8 mouse cellular contexts compared by ENCODE assay signal in genomic region chr16:23224671-23225068, GRCm38 (mm10). TPM values are rescaled to one million over a fixed set of nuclear protein-coding genes. Genes with fewer than 3 reads are reported as not detected.
DNase-seq lines count a peak whose midpoint lies in the region; ATAC-seq and TF ChIP-seq lines count a peak whose summit lies in the region.

Gene St6gal1 (plus strand): TSS chr16:23224740.

- no peaks in the 10 kb centered on the region for H3K9me3 ChIP-seq in embryonic facial prominence, embryonic 12.5 days
- no peaks in the 10 kb centered on the region for H3K9me3 ChIP-seq in limb, embryonic 15.5 days
- no peaks in the 10 kb centered on the region for H3K9me3 ChIP-seq in midbrain, embryonic 16.5 days (replicated peaks; ENCODE audit: control insufficient read depth, low read length, poor library complexity, severe bottlenecking)

- DNase-seq in 3T3-L1 (ENCODE audit: low read depth, low spot score), result peak; percentile 86
- DNase-seq in adrenal gland, postnatal 10 days, result peak; percentile 92
- peak; percentile 84 for DNase-seq in heart, adult 8-10 months (ENCODE audit: low spot score)
- DNase-seq in kidney, adult 2 months, result peak; percentile 82
- DNase-seq in spleen, postnatal 36 days (ENCODE audit: low spot score in 2 of 2), result peak; percentile 89 to 92

- peak within 1 kb of the TSS; percentile 89 for H3K9ac ChIP-seq in embryonic facial prominence, embryonic 12.5 days
- peak within 1 kb of the TSS; percentile 77 for H3K9ac ChIP-seq in limb, embryonic 15.5 days
- peak within 1 kb of the TSS; percentile 93 for H3K9ac ChIP-seq in midbrain, embryonic 16.5 days (ENCODE audit: low read depth, low read length)

- peak within 1 kb of the TSS; percentile 77 for H3K4me3 ChIP-seq in embryonic facial prominence, embryonic 12.5 days
- H3K4me3 ChIP-seq in kidney, adult 2 months (ENCODE audit: insufficient read depth, low read depth, low read length), result peak within 1 kb of the TSS; percentile 54
- H3K4me3 ChIP-seq in limb, embryonic 15.5 days, result peak within 1 kb of the TSS; percentile 73
- H3K4me3 ChIP-seq in midbrain, embryonic 16.5 days (ENCODE audit: low read depth, low read length), result peak within 1 kb of the TSS; percentile 84

- TF ChIP-seq POLR2A in kidney, adult 2 months (IDR thresholded peaks at IDR 0.05; ENCODE audit: low read depth, low read length), result no peak

- peak; percentile 75 for TF ChIP-seq CTCF in kidney, adult 2 months (conservative IDR thresholded peaks at IDR 0.05; ENCODE audit: insufficient read depth, insufficient read length, low read depth, low read length)

- peak within 1 kb of the TSS; percentile 89 for H3K4me2 ChIP-seq in embryonic facial prominence, embryonic 12.5 days (replicated peaks)
- H3K4me2 ChIP-seq in limb, embryonic 15.5 days, result peak within 1 kb of the TSS; percentile 91
- peak within 1 kb of the TSS; percentile 95 for H3K4me2 ChIP-seq in midbrain, embryonic 16.5 days (ENCODE audit: low read length)

- peak within 1 kb of the TSS; percentile 94 for H3K27ac ChIP-seq in embryonic facial prominence, embryonic 12.5 days
- H3K27ac ChIP-seq in kidney, adult 2 months (ENCODE audit: insufficient read depth, low read depth, low read length), result peak within 1 kb of the TSS; percentile 6
- H3K27ac ChIP-seq in limb, embryonic 15.5 days, result peak within 1 kb of the TSS; percentile 88
- peak within 1 kb of the TSS; percentile 89 for H3K27ac ChIP-seq in midbrain, embryonic 16.5 days (ENCODE audit: low read length)

- ATAC-seq in embryonic facial prominence, embryonic 12.5 days (ENCODE audit: insufficient number of reproducible peaks, insufficient read depth, low FRiP score, low TSS enrichment), result peak; percentile 42; the same call in 1 of the 2 replicates
- peak; percentile 32; the same call in 1 of the 2 replicates for ATAC-seq in limb, embryonic 15.5 days (ENCODE audit: insufficient number of reproducible peaks, low FRiP score, low TSS enrichment, low read depth)
- peak; percentile 71 for ATAC-seq in midbrain, embryonic 16.5 days

- no peaks in the 10 kb centered on the region for H3K36me3 ChIP-seq in embryonic facial prominence, embryonic 12.5 days
- no peaks in the 10 kb centered on the region for H3K36me3 ChIP-seq in kidney, adult 2 months (ENCODE audit: control insufficient read depth, insufficient read depth, low read length)
- no peaks in the 10 kb centered on the region for H3K36me3 ChIP-seq in limb, embryonic 15.5 days
- H3K36me3 ChIP-seq in midbrain, embryonic 16.5 days (ENCODE audit: control insufficient read depth, insufficient read depth, low read length), result no peaks in the 10 kb centered on the region

- no peaks in the 10 kb centered on the region for H3K27me3 ChIP-seq in embryonic facial prominence, embryonic 12.5 days
- no peaks in the 10 kb centered on the region for H3K27me3 ChIP-seq in kidney, adult 2 months (replicated peaks; ENCODE audit: control insufficient read depth, insufficient read depth, low read length)
- H3K27me3 ChIP-seq in limb, embryonic 15.5 days, result no peaks in the 10 kb centered on the region
- H3K27me3 ChIP-seq in midbrain, embryonic 16.5 days (ENCODE audit: control insufficient read depth, insufficient read depth, low read depth, low read length), result no peaks in the 10 kb centered on the region

- H3K4me1 ChIP-seq in embryonic facial prominence, embryonic 12.5 days, result peaks cover 20% of the 10 kb centered on the region
- H3K4me1 ChIP-seq in kidney, adult 2 months (ENCODE audit: control insufficient read depth, insufficient read depth, low read length), result no peaks in the 10 kb centered on the region
- H3K4me1 ChIP-seq in limb, embryonic 15.5 days, result peaks cover 30% of the 10 kb centered on the region
- peaks cover 31% of the 10 kb centered on the region for H3K4me1 ChIP-seq in midbrain, embryonic 16.5 days (ENCODE audit: control insufficient read depth, insufficient read depth, low read length)

- WGBS in embryonic facial prominence, embryonic 12.5 days, result under 1% methylated on average over 20 of the region's 20 CpGs
- 2% methylated on average over 20 of the region's 20 CpGs for WGBS in kidney, adult 2 months
- WGBS in limb, embryonic 15.5 days, result 0% methylated on average over 20 of the region's 20 CpGs
- WGBS in midbrain, embryonic 16.5 days, result 0% methylated on average over 20 of the region's 20 CpGs

RNA-seq across cellular contexts. Expression of gene St6gal1, which starts in this region (rescaled TPM):
- total RNA-seq in adrenal gland, postnatal 10 days (2021), result 10 to 100 TPM; 41.4 to 48.5 TPM
- polyA plus RNA-seq in embryonic facial prominence, embryonic 12.5 days (2016; fragmentation: Nextera tagmentation; extraction: Ambion mirVana), result 29.6 and 31.7 TPM in 2 replicates
- total RNA-seq in heart, adult 8-10 months (2022), result 1 to 10 TPM; 7.6 to 9.9 (median 8.8) TPM
- polyA plus RNA-seq in kidney, adult 2 months (2012; rRNA removed), result 9.1 and 10.1 TPM in 2 replicates
- 13.6 and 13.7 TPM in 2 replicates for polyA plus RNA-seq in limb, embryonic 15.5 days (2015; fragmentation: Nextera tagmentation; extraction: Ambion mirVana)
- 19.3 and 28.5 TPM in 2 replicates for polyA plus RNA-seq in midbrain, embryonic 16.5 days (2015; fragmentation: Nextera tagmentation; extraction: Ambion mirVana)

Comparison
In these comparisons a context has a peak if more than half of its experiments do, and no peak if none do; other contexts are left out.
1. Peak in every context shown above with its lines: DNase-seq, ATAC-seq, H3K4me3 ChIP-seq and H3K27ac ChIP-seq.
2. H3K27ac ChIP-seq: peak in every context shown above with its lines; median percentile 94 in embryonic facial prominence, embryonic 12.5 days; 89 in midbrain, embryonic 16.5 days; 88 in limb, embryonic 15.5 days; 6 in kidney, adult 2 months.